Mouse (Mus musculus): ENCODE results near the gene Ralgps1. TPM values are rescaled to one million over a fixed set of nuclear protein-coding genes. Genes with fewer than 3 reads are reported as not detected.

Ralgps1 gene
- total RNA-seq, 2 experiments from 2014 or later: 7.5 to 7.6 TPM

GRCm38 (mm10) chr2:33187874-33188273 lies 183.4 kb downstream of the Ralgps1 start:
- no peak for DNase-seq
- intact Hi-C loops (cut with DNase I): no loop called here

- peak in 1 of 2 experiments; percentile 63 for DNase-seq
- intact Hi-C loops (cut with DNase I): no loop called here
Measured at GRCm38 (mm10) chr2:33186505-33186904, 184.8 kb downstream of the Ralgps1 start.

GRCm38 (mm10) chr2:33185258-33185657 lies 186.0 kb downstream of the Ralgps1 start:
- peak; percentile 59 to 60 for DNase-seq
- intact Hi-C loops (cut with DNase I): no loop called here

DNA sequence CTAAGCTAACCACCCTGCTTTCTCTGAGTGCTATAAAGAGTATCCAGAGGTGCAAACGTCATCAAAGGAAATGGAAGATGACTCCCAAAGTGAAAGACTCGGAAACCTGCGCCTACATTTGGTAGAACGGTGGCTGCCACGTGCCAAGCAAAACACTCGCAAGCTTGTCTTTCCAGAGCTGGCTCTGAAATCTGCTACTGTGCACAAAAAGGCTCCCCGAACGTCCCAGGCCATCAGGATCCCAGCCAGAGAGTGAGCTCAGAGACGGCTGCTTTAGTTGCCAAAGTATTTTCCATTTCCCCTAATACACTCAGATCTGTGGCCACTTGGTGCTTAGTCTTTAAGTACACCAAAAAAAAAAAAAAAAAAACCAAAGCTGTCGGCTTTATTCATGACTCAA lies 186.6 kb downstream of the Ralgps1 start:
- intact Hi-C loops (cut with DNase I): no loop called here
- peak; percentile 58 to 74 for DNase-seq

- intact Hi-C loops (cut with DNase I): no loop called here
Measured at GRCm38 (mm10) chr2:33183321-33183720, 188.0 kb downstream of the Ralgps1 start.

DNA sequence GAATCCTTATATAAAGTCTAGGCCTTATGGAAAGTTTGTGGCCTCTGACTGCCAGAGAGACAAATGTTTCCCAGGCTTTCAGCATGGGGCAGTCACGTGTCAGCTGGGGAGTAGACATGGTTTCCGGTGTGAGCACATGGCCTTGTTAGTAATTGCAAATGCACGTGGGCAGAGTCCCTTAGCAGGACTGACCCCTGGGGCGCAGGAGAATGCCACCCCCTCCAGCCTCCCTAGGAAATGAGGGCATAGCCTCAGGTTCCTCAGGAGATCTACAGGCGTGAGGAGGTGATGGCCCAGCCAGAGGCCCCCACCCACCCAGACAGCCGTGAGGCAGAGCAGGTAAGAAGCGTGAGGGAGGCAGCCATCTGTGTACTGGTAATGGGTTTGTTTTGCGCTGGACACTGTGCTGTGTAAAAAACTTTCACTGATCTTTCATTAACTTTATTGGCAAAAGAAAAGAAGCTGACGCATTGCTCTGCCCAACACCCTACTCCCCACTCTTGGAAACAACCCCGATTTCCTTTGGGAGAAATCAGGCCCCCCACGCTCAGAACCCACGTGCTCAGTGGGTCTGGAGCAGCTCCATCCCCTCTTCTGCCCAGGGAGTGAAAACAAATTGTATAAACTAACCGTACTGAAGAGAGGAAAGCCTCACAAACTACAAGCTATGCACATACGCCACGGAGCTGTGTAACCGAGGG lies 191.2 kb downstream of the Ralgps1 start:
- DNase-seq: no peak
- intact Hi-C loops (cut with DNase I): no loop called here

More at GRCm38 (mm10) chr2:33183321-33183720, 188.0 kb downstream of the Ralgps1 start:
- DNase-seq: no peak

GRCm38 (mm10) chr2:33179171-33179929 lies 191.9 kb downstream of the Ralgps1 start:
- intact Hi-C loops (cut with DNase I): no loop called here
- DNase-seq: no peak

GRCm38 (mm10) chr2:33178243-33178932 lies 192.9 kb downstream of the Ralgps1 start:
- intact Hi-C loops (cut with DNase I): no loop called here
- DNase-seq: peak in 1 of 2 experiments; percentile 58

DNA sequence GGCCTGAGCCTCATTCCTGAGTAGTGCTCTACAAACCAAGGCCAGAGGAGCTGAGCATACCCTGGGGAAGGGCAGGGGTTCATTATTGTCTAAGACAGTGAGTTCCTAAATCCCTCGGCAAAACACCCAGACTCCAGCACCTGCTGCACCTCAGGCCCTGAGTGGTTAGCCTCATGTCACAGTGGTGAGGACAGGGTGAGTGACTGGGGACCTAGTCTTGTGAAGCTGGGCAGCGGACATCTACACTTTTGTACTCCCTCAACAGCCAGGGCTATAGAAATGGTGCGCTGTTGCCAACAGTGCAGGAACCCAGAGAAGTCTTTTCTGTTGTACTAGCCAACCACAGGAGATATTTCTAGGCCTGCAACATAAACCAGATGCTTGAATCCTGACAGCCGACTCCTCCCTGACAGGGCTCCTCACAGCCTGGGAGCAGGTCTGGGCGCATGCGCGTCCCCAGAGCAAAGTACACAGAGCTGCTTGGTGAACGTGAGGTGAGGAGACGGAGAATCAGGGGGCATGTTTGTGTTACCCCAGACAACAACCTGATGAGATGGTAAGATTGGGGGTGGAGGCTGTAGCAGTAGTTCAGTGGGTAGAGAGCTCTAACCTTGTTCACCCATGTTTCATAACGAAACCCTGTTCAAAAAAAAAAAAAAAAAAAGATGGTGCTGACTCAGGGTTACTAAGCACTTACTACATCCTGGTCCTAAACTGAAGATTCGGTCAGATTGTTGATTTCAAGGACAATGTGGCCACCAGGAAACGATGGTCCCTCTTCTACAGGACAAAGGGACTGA lies 193.6 kb downstream of the Ralgps1 start:
- DNase-seq: peak; percentile 58 to 69
- intact Hi-C loops (cut with DNase I): no loop called here

- intact Hi-C loops (cut with DNase I): no loop called here
- no peak for DNase-seq
Measured at GRCm38 (mm10) chr2:33176921-33177320, 194.4 kb downstream of the Ralgps1 start.

DNA sequence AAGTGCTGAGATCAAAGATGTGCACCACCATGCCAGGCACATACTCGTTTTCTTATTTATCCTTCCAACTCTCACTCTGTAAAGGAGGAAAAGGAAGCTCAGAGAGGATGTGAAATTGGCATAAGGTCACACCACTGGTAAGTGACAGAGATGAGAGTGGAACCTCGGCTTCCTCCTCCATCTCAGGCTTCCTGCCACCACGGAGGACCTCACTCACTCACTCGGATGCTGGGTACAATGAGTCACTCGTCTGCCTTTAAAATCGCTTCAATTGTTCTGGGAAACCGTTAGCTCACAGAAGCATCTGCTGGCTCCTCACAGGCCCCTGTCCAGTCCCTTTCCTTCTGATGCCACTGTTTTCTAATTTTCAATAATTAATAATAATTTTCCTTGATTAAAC lies 194.8 kb downstream of the Ralgps1 start:
- intact Hi-C loops (cut with DNase I): no loop called here
- DNase-seq: no peak

- no peak for DNase-seq
- intact Hi-C loops (cut with DNase I): no loop called here
Measured at GRCm38 (mm10) chr2:33173686-33174085, 197.6 kb downstream of the Ralgps1 start.

DNA sequence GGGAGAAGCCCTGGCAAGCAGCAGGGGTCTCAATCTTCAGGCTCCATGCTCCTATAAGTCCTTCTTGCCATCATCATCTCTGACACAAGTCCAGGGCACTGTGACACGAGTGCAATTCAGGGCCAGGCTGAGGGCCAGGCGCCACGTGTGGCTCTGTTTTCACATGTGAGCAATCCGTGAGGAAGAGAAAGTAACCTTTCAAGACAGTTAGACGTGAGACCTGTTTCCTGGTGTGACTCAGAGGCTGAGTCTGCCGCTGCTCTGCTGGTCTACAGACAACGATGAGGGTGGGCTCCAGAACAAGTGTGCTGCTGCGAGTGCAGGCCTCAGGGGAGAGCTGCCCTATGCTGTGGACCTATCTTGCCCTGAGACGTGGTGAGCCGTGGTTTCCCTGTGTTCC lies 198.2 kb downstream of the Ralgps1 start:
- no peak for DNase-seq
- intact Hi-C loops (cut with DNase I): no loop called here

DNA sequence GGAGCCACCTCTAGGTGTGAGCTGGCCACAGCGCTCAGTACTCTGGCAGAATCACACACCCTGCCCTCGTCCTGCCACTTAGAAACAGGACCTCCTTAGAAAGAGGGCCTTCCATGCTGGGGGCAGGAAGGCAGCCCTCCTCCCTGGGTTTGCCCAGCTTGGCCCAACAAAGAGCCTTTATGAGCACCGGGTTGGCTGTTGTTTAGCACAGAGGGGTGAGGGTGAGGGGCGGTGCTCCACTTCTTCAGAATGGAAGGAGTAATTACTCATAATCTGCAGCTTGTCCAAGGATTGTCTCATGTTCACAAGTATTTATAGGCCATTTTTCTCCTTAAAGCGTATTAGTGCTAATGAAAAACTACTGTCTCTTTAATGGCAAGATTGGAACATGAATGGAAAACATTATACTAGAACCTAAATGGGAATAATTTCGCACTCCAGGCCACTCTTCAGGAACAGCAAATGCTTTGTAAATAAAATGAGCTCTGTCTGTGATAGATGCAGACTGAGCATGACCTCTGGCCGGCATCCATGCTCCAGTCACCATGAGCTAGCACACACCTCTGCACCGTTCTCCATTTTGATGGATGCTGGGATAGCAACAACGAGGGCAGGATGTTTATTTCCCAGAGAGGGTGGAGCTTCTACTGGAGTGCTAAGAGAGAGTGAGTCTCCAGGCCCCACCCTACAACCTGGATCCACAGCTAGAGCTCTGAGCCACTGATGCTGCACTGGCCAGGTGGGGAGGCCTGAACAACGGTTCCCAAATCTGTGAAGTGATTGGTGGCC lies 200.3 kb downstream of the Ralgps1 start:
- no peak for DNase-seq
- intact Hi-C loops (cut with DNase I): no loop called here

DNA sequence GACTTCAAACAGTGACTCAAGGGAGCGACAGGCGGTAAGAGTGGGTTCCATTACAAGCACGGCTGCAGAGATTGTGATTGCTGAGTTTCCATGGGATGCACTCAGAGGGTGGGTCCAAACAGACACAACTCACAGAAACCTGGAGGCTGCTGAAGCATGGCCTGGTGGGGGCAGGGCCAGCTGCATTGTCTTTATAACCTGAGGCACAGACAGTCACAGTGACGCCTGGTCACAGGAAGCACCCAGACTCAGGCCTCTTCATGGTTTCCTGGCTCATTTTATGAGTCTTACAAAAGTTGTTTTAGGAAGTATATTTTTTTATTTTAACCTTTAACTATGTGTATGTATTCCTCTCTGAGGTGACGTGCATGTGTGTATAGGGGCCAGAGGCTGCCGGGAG lies 201.8 kb downstream of the Ralgps1 start:
- DNase-seq: no peak
- intact Hi-C loops (cut with DNase I): no loop called here

- DNase-seq: no peak
- intact Hi-C loops (cut with DNase I): no loop called here
Measured at GRCm38 (mm10) chr2:33167060-33167459, 204.2 kb downstream of the Ralgps1 start.

GRCm38 (mm10) chr2:33165710-33166374 lies 205.4 kb downstream of the Ralgps1 start:
- intact Hi-C loops (cut with DNase I): no loop called here
- DNase-seq: no peak

GRCm38 (mm10) chr2:33165229-33165628 lies 206.1 kb downstream of the Ralgps1 start:
- DNase-seq: peak; percentile 30 to 51
- intact Hi-C loops (cut with DNase I): no loop called here

GRCm38 (mm10) chr2:33164646-33165045 lies 206.6 kb downstream of the Ralgps1 start:
- intact Hi-C loops (cut with DNase I): no loop called here
- peak in 1 of 2 experiments; percentile 50 for DNase-seq
